Comparison of ENCODE assay signal across 9 mouse cellular contexts in the genomic region with DNA sequence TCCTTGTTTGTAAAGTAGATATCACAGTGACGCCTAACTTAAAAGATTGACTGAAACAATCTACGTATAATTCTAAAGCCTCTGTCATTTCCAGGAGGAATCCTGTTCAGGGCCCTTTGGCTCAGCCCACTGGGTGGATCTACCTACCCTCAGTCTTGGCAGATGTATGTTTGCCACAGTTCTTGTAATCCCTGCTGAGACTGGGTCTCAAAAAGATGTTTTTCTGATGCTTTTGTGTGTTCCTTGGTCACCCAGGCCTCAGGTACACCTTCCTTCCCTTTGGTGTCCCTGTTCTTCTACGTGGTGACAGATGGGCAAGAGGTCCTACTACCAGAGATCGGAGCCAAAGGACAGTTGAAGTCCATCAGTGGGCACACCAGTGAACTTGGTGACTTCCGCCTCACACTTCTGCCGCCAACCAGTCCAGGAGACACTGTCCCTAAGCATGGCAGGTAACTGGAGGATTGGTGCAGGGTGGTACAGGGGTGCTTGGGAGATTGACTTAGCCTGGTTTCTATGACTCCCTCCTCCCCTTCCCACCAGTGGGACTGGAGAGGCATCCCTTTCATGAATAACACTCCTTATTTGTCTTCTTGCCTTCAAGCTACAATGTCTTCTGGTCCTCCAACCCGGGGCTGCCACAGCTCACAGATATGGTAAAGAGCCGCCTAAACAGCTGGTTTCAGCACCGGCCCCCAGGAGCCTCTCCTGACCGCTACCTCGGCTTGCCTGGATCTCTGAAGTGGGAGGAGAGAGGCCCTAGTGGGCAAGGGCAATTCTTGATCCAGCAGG. TPM values are rescaled to one million over a fixed set of nuclear protein-coding genes. Genes with fewer than 3 reads are reported as not detected.
A peak's percentile ranks its signal among the peaks of the same experiment; 100 is the strongest.
DNase-seq lines count a peak whose midpoint lies in the region; ATAC-seq and TF ChIP-seq lines count a peak whose summit lies in the region.
"Had no signal": no experiment of that assay in that cellular context is flagged by ENCODE, and none has a peak within 500 bp of the region (broad histone marks: within the 10 kb centered on the region; RNA-seq: fewer than 3 reads in every experiment).

No protein-coding gene starts in this region.

- H3K79me2 ChIP-seq in myocyte (ENCODE audit: control insufficient read depth, insufficient read depth) = peaks cover 21% of the 10 kb centered on the region

- no peak overlapping the region for H3K27ac ChIP-seq in kidney, postnatal 0 days
- peak overlapping the region; percentile 83; the same call in 1 of the 2 replicates for H3K27ac ChIP-seq in embryonic facial prominence, embryonic 12.5 days
- H3K27ac ChIP-seq in intestine, embryonic 14.5 days (ENCODE audit: low read depth) = no peak overlapping the region

- H3K27me3 ChIP-seq in kidney, postnatal 0 days (ENCODE audit: insufficient read depth, low read length) = no peaks in the 10 kb centered on the region
- H3K27me3 ChIP-seq in embryonic facial prominence, embryonic 12.5 days = no peaks in the 10 kb centered on the region
- no peaks in the 10 kb centered on the region for H3K27me3 ChIP-seq in intestine, embryonic 14.5 days (replicated peaks; ENCODE audit: control insufficient read depth, insufficient read depth, low read length)
- no peaks in the 10 kb centered on the region for H3K27me3 ChIP-seq in myocyte (ENCODE audit: control insufficient read depth, insufficient read depth, insufficient read length)

- WGBS in kidney, postnatal 0 days = 69% methylated on average over 11 of the region's 11 CpGs
- 72% methylated on average over 11 of the region's 11 CpGs for WGBS in embryonic facial prominence, embryonic 12.5 days
- WGBS in intestine, embryonic 14.5 days = 76% methylated on average over 11 of the region's 11 CpGs

- H3K9ac ChIP-seq in kidney, postnatal 0 days (ENCODE audit: low read depth, low read length) = peak overlapping the region; percentile 76
- peak overlapping the region; percentile 96 for H3K9ac ChIP-seq in embryonic facial prominence, embryonic 12.5 days
- H3K9ac ChIP-seq in intestine, embryonic 14.5 days (ENCODE audit: low read length) = peak overlapping the region; percentile 80

- peak overlapping the region; percentile 85 for H3K4me2 ChIP-seq in kidney, postnatal 0 days (ENCODE audit: low read length)
- H3K4me2 ChIP-seq in embryonic facial prominence, embryonic 12.5 days (replicated peaks) = peak overlapping the region; percentile 97
- peak overlapping the region; percentile 95 for H3K4me2 ChIP-seq in intestine, embryonic 14.5 days (ENCODE audit: low read length)
- peak overlapping the region; percentile 88 for H3K4me2 ChIP-seq in myocyte (ENCODE audit: low read depth)

- TF ChIP-seq CTCF in kidney, postnatal 0 days (IDR thresholded peaks at IDR 0.05; ENCODE audit: low read depth) = no peak

- TF ChIP-seq POLR2A in myocyte (IDR thresholded peaks at IDR 0.05; ENCODE audit: insufficient read length, low read depth) = no peak

- no peak for DNase-seq in kidney, postnatal 0 days (ENCODE audit: low spot score)
- no peak for DNase-seq in kidney, postnatal 36 days
- DNase-seq in intestine, embryonic 14.5 days (ENCODE audit: low spot score) = no peak
- no peak for DNase-seq in adrenal gland, postnatal 36 days
- no peak for DNase-seq in yolk sac, embryonic 10.5 days (ENCODE audit: low spot score)
- no peak for DNase-seq in layer of hippocampus, postnatal 25 days (ENCODE audit: extremely low spot score in 1 of 2, low spot score in 1 of 2)
- DNase-seq: right cerebral cortex, postnatal 4 days had no signal

- H3K9me3 ChIP-seq in kidney, postnatal 0 days (replicated peaks; ENCODE audit: low read length) = no peaks in the 10 kb centered on the region
- no peaks in the 10 kb centered on the region for H3K9me3 ChIP-seq in embryonic facial prominence, embryonic 12.5 days
- H3K9me3 ChIP-seq in intestine, embryonic 14.5 days (ENCODE audit: control insufficient read depth, low read length) = no peaks in the 10 kb centered on the region

- peak overlapping the region; percentile 90 for H3ac ChIP-seq in myocyte (ENCODE audit: control insufficient read depth, insufficient read length)

- H3K36me3 ChIP-seq in kidney, postnatal 0 days (ENCODE audit: insufficient read depth, low read length) = 0 out of 2 replicates have a peak, but pooled peaks cover 5% of the 10 kb centered on the region
- H3K36me3 ChIP-seq in embryonic facial prominence, embryonic 12.5 days = peaks cover 33% of the 10 kb centered on the region
- H3K36me3 ChIP-seq in intestine, embryonic 14.5 days (ENCODE audit: control insufficient read depth, insufficient read depth, low read length) = peaks cover 32% of the 10 kb centered on the region
- no peaks in the 10 kb centered on the region for H3K36me3 ChIP-seq in myocyte (ENCODE audit: control insufficient read depth, insufficient read depth)

- no peak for ATAC-seq in kidney, postnatal 0 days (replicated peaks; ENCODE audit: low FRiP score, low read depth)
- ATAC-seq in embryonic facial prominence, embryonic 12.5 days (ENCODE audit: insufficient number of reproducible peaks, insufficient read depth, low FRiP score, low TSS enrichment) = no peak
- ATAC-seq in intestine, embryonic 14.5 days (replicated peaks; ENCODE audit: low FRiP score, low TSS enrichment, low read depth) = no peak

- peaks cover 26% of the 10 kb centered on the region for H3K4me1 ChIP-seq in kidney, postnatal 0 days (replicated peaks; ENCODE audit: insufficient read depth, low read length)
- H3K4me1 ChIP-seq in embryonic facial prominence, embryonic 12.5 days = peaks cover 26% of the 10 kb centered on the region
- peaks cover 25% of the 10 kb centered on the region for H3K4me1 ChIP-seq in intestine, embryonic 14.5 days (replicated peaks; ENCODE audit: control insufficient read depth, insufficient read depth, low read length)

- peak overlapping the region; percentile 64 for H3K4me3 ChIP-seq in kidney, postnatal 0 days (replicated peaks; ENCODE audit: low read depth, low read length)
- H3K4me3 ChIP-seq in embryonic facial prominence, embryonic 12.5 days = peak overlapping the region; percentile 71
- peak overlapping the region; percentile 79 for H3K4me3 ChIP-seq in intestine, embryonic 14.5 days (ENCODE audit: low read depth, low read length)
- peak overlapping the region; percentile 75 for H3K4me3 ChIP-seq in myocyte

TF ChIP-seq in myocyte, 11 proteins besides CTCF, POLR2A, EP300 and RAD21:
- TF ChIP-seq POLR2AphosphoS2 (IDR thresholded peaks at IDR 0.05; ENCODE audit: insufficient read length, low read depth) = peak; percentile 28
- no peak for TF ChIP-seq CEBPB (IDR thresholded peaks at IDR 0.05; ENCODE audit: insufficient read depth, poor library complexity, severe bottlenecking)
- TF ChIP-seq SRF (IDR thresholded peaks at IDR 0.05; ENCODE audit: control insufficient read depth, insufficient read length, low read depth) = no peak
- no peak for TF ChIP-seq MYOD1 (IDR thresholded peaks at IDR 0.05; ENCODE audit: control insufficient read depth in 1 of 3, insufficient read length in 2 of 3, low read depth in 2 of 3)

RNA-seq across cellular contexts. Expression of gene Mogs, which starts 1.3 kb away (rescaled TPM):
- polyA plus RNA-seq in kidney, postnatal 0 days (2015; fragmentation: Nextera tagmentation; extraction: Ambion mirVana) = 33.9 and 37.6 TPM in 2 replicates
- polyA plus RNA-seq in embryonic facial prominence, embryonic 12.5 days (2016; fragmentation: Nextera tagmentation; extraction: Ambion mirVana) = 54.9 and 55.2 TPM in 2 replicates
- polyA plus RNA-seq in intestine, embryonic 14.5 days (2014; fragmentation: Nextera tagmentation; extraction: Ambion mirVana) = 39.7 and 60.0 TPM in 2 replicates
- polyA plus RNA-seq in myocyte (2012; fragmentation: generic; extraction: Trizol) = 33.2 TPM
- total RNA-seq in adrenal gland, postnatal 36 days (2021) = 10 to 100 TPM; 58.3 to 77.1 TPM
- total RNA-seq in layer of hippocampus, postnatal 25 days (2021) = 10 to 100 TPM; 25.7 to 28.9 TPM

RNA-seq across cellular contexts. Expression of gene Wbp1, which starts 4.8 kb away (rescaled TPM):
- polyA plus RNA-seq in kidney, postnatal 0 days (2015; fragmentation: Nextera tagmentation; extraction: Ambion mirVana) = 108 and 115 TPM in 2 replicates
- polyA plus RNA-seq in embryonic facial prominence, embryonic 12.5 days (2016; fragmentation: Nextera tagmentation; extraction: Ambion mirVana) = 193 and 204 TPM in 2 replicates
- 83.8 and 91.2 TPM in 2 replicates for polyA plus RNA-seq in intestine, embryonic 14.5 days (2014; fragmentation: Nextera tagmentation; extraction: Ambion mirVana)
- polyA plus RNA-seq in myocyte (2012; fragmentation: generic; extraction: Trizol) = 79.6 TPM
- total RNA-seq in adrenal gland, postnatal 36 days (2021) = 10 to 100 TPM; 69.8 to 90.1 TPM
- total RNA-seq in layer of hippocampus, postnatal 25 days (2021) = 10 to 100 TPM; 54.3 to 58.0 TPM

RNA-seq across cellular contexts. Expression of gene Mrpl53, which starts 7.7 kb away (rescaled TPM):
- 165 and 166 TPM in 2 replicates for polyA plus RNA-seq in kidney, postnatal 0 days (2015; fragmentation: Nextera tagmentation; extraction: Ambion mirVana)
- polyA plus RNA-seq in embryonic facial prominence, embryonic 12.5 days (2016; fragmentation: Nextera tagmentation; extraction: Ambion mirVana) = 132 and 139 TPM in 2 replicates
- polyA plus RNA-seq in intestine, embryonic 14.5 days (2014; fragmentation: Nextera tagmentation; extraction: Ambion mirVana) = 132 and 136 TPM in 2 replicates
- 177 TPM for polyA plus RNA-seq in myocyte (2012; fragmentation: generic; extraction: Trizol)
- 100 to 1,000 TPM; 103 to 109 TPM for total RNA-seq in adrenal gland, postnatal 36 days (2021)
- 10 to 100 TPM; 67.0 to 67.7 TPM for total RNA-seq in layer of hippocampus, postnatal 25 days (2021)

RNA-seq across cellular contexts. Expression of gene Ino80b, which starts 8.7 kb away (rescaled TPM):
- 14.5 and 16.2 TPM in 2 replicates for polyA plus RNA-seq in kidney, postnatal 0 days (2015; fragmentation: Nextera tagmentation; extraction: Ambion mirVana)
- 17.9 and 21.4 TPM in 2 replicates for polyA plus RNA-seq in embryonic facial prominence, embryonic 12.5 days (2016; fragmentation: Nextera tagmentation; extraction: Ambion mirVana)
- polyA plus RNA-seq in intestine, embryonic 14.5 days (2014; fragmentation: Nextera tagmentation; extraction: Ambion mirVana) = 13.4 and 13.8 TPM in 2 replicates
- 38.3 TPM for polyA plus RNA-seq in myocyte (2012; fragmentation: generic; extraction: Trizol)
- total RNA-seq in adrenal gland, postnatal 36 days (2021) = 10 to 100 TPM; 22.4 to 25.2 TPM
- total RNA-seq in layer of hippocampus, postnatal 25 days (2021) = 10 to 100 TPM; 24.0 to 26.2 TPM

RNA-seq across cellular contexts. Expression of gene Gm42688, which starts 15.2 kb away (rescaled TPM):
- 2.7 and 2.9 TPM in 2 replicates for polyA plus RNA-seq in kidney, postnatal 0 days (2015; fragmentation: Nextera tagmentation; extraction: Ambion mirVana)
- 3.5 and 4.2 TPM in 2 replicates for polyA plus RNA-seq in embryonic facial prominence, embryonic 12.5 days (2016; fragmentation: Nextera tagmentation; extraction: Ambion mirVana)
- polyA plus RNA-seq in intestine, embryonic 14.5 days (2014; fragmentation: Nextera tagmentation; extraction: Ambion mirVana) = 2.1 and 2.6 TPM in 2 replicates
- polyA plus RNA-seq in myocyte (2012; fragmentation: generic; extraction: Trizol) = 0.96 TPM
- total RNA-seq in adrenal gland, postnatal 36 days (2021) = 1 to 10 TPM; 5.2 to 5.9 TPM
- 1 to 10 TPM; 5.4 to 8.2 TPM for total RNA-seq in layer of hippocampus, postnatal 25 days (2021)
